Mouse (Mus musculus) spleen, postnatal 36 days (tissue): ENCODE results near the gene Tktl1.
A peak's percentile ranks its signal among the peaks of the same experiment; 100 is the strongest.
"Not testable (repeated sequence)": the region's sequence is repeated elsewhere in the genome, so short reads cannot be mapped to it uniquely, and the experiment has no call there.

Experiments used
- DNase-seq, 2 experiments: peaks; one replicate each; pipeline ENCODE4 v3.0.0; 2022; ENCODE audit warnings: low spot score in 2 of 2, mixed read lengths in 1 of 2

Tktl1 gene

GRCm38 (mm10) chrX:74176959-74177358, at the start of gene Tktl1:
TSS of gene Tktl1 (plus strand) at chrX:74177259.
- no peak for DNase-seq

GRCm38 (mm10) chrX:74135263-74135662, 41.8 kb upstream of the Tktl1 start, which contains the start of gene Mecp2:
TSS of gene Mecp2 (minus strand) at chrX:74135363.
- not testable (repeated sequence) for DNase-seq

- no peak for DNase-seq
Measured at GRCm38 (mm10) chrX:74167738-74168137, 9.3 kb upstream of the Tktl1 start, which contains the start of gene Tex28. TSS of gene Tex28 (minus strand) at chrX:74167838.

- no peak for DNase-seq
Measured at GRCm38 (mm10) chrX:74203556-74203955, 26.5 kb downstream of the Tktl1 start.

- DNase-seq, result no peak
Measured at GRCm38 (mm10) chrX:74218496-74218895, 41.4 kb downstream of the Tktl1 start.

- no peak for DNase-seq
Measured at GRCm38 (mm10) chrX:74219449-74219848, 42.4 kb downstream of the Tktl1 start.

GRCm38 (mm10) chrX:74220099-74220498, 43.0 kb downstream of the Tktl1 start:
- not testable (repeated sequence) for DNase-seq

GRCm38 (mm10) chrX:74230038-74230437, 53.0 kb downstream of the Tktl1 start:
- DNase-seq, result no peak

GRCm38 (mm10) chrX:74233196-74233595, 56.1 kb downstream of the Tktl1 start:
- DNase-seq, result no peak

GRCm38 (mm10) chrX:74240332-74240731, 63.3 kb downstream of the Tktl1 start:
- DNase-seq, result no peak

GRCm38 (mm10) chrX:74243396-74243795, 66.3 kb downstream of the Tktl1 start:
- no peak for DNase-seq

- DNase-seq, result peak; percentile 85 to 87
Measured at GRCm38 (mm10) chrX:74243807-74244206, 66.7 kb downstream of the Tktl1 start.

- peak; percentile 62 to 63 for DNase-seq
Measured at GRCm38 (mm10) chrX:74244614-74245083, 67.6 kb downstream of the Tktl1 start.

- DNase-seq, result no peak
Measured at GRCm38 (mm10) chrX:74245107-74245506, 68.0 kb downstream of the Tktl1 start.

- peak; percentile 77 to 82 for DNase-seq
Measured at GRCm38 (mm10) chrX:74245687-74246086, 68.6 kb downstream of the Tktl1 start.

- peak; percentile 87 to 89 for DNase-seq
Measured at GRCm38 (mm10) chrX:74246213-74246681, 69.2 kb downstream of the Tktl1 start.

- DNase-seq, result peak; percentile 55 to 68
Measured at GRCm38 (mm10) chrX:74246693-74247092, 69.6 kb downstream of the Tktl1 start.

- DNase-seq, result peak; percentile 55 to 63
Measured at GRCm38 (mm10) chrX:74248651-74249050, 71.6 kb downstream of the Tktl1 start.

GRCm38 (mm10) chrX:74249615-74250014, 72.6 kb downstream of the Tktl1 start, which contains the start of gene Flna:
TSS of gene Flna (minus strand) at chrX:74249820.
- peak; percentile 72 to 74 for DNase-seq

- DNase-seq, result peak; percentile 93
Measured at GRCm38 (mm10) chrX:74254153-74254887, 77.3 kb downstream of the Tktl1 start, which contains the start of gene Emd. TSS of gene Emd (plus strand) at chrX:74254687.

- no peak for DNase-seq
Measured at GRCm38 (mm10) chrX:74254888-74255565, 78.0 kb downstream of the Tktl1 start.

GRCm38 (mm10) chrX:74257746-74258145, 80.7 kb downstream of the Tktl1 start:
- DNase-seq, result no peak
